Mouse (Mus musculus): Measurements from ENCODE around the gene Actb. TPM values are rescaled to one million over a fixed set of nuclear protein-coding genes. Genes with fewer than 3 reads are reported as not detected.
A peak's percentile ranks its signal among the peaks of the same experiment; 100 is the strongest.

Actb gene
- polyA plus RNA-seq, 1 experiment from 2014 or later, result 5,062 TPM

DNA sequence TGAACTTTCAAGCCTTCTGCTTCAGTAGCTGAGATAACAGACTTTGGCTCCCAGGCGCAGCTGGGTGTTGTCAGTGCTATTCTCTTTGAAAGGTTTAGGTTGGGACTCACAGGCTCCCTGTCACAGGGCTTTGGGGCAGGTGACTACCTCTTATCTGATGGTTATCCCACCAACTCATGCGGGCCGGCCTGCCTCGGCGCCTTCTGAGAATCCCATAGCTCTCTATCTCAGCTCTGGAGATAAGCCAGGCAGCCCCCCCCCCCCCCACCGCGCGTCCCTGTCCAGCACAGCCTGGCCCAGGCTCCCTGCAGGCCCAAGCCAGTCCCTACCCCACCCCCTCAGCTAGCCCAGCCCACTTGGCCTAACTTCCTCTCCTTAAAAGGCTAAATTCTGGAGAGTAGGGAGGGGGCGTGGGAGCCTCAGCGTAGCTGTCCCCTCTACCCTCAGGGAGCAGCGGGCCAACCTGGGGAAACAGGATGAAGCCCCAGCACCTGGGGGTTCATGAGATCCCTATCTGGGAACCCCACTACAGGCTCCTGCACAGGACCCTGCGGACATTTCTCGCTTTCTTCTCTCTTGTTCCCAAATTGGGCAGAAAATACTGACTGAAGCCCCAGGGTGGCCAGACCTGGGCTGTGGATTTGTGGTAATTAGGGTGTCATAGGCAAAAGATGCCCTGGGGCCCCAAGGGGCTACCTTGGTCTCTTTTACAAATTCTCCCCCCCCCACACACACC lies 19.8 kb upstream of the Actb start:
- Histone ChIP-seq H3K9me3 (replicated peaks; ENCODE audit: control insufficient read depth, low read length) (no peaks in the 10 kb centered on the region), H3K36me3 (ENCODE audit: control insufficient read depth, insufficient read depth) (no peaks in the 10 kb centered on the region), H3K27me3 (ENCODE audit: control insufficient read depth, insufficient read depth, low read length) (no peaks in the 10 kb centered on the region), H3K4me2 (ENCODE audit: low read depth, low read length) (peak overlapping the region; percentile 49), H3K4me3 (ENCODE audit: low read length) (no peak overlapping the region; the same call in 1 of the 2 replicates), H3K9ac (ENCODE audit: low read length) (peak overlapping the region; percentile 55), H3K4me1 (ENCODE audit: control insufficient read depth, insufficient read depth, low read length) (peaks cover 39% of the 10 kb centered on the region), H3K27ac (ENCODE audit: low read length) (peak overlapping the region; percentile 88)
- peak; percentile 74 for ATAC-seq (replicated peaks; ENCODE audit: extremely low read depth, insufficient read depth, low FRiP score)
- WGBS, result 11% methylated on average over 11 of the region's 13 CpGs

DNA sequence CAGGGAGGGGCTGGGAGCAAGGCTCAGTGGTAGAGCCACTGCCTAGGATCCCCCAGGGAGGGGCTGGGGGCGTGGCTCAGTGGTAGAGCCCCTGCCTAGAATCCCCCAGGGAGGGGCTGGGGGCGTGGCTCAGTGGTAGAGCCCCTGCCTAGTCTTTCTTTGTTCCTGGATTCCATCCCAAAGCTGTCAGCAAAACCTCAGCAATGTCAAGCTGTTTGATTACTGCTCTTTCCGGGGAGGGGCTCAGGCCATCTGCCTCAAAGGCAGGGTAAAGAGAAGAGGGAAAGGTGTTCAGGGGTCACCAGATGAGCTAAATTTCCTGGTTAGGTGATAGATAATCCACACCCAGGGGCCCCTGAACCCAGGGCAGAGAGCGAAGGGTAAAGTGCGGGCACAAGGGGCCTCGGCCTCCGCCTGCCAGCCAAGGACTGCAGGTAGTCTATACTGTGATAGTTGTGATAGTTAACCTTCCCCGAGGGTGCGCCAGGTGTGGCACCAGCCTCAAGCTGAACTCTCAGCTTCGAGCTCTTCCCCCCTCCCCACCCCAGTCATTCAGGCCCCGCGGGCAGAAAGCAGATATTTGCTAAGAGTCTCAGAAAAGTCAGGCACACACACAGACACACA lies 17.9 kb upstream of the Actb start:
- WGBS, result 69% methylated on average over 12 of the region's 12 CpGs
- no peaks in the 10 kb centered on the region for H3K27me3 ChIP-seq (ENCODE audit: control insufficient read depth, insufficient read depth, low read length)
- peaks cover 44% of the 10 kb centered on the region for H3K4me1 ChIP-seq (ENCODE audit: control insufficient read depth, insufficient read depth, low read length)
- no peak overlapping the region for H3K4me3 ChIP-seq (ENCODE audit: low read length)
- H3K9me3 ChIP-seq (replicated peaks; ENCODE audit: control insufficient read depth, low read length), result no peaks in the 10 kb centered on the region
- no peak overlapping the region for H3K4me2 ChIP-seq (ENCODE audit: low read depth, low read length)
- H3K9ac ChIP-seq (ENCODE audit: low read length), result no peak overlapping the region
- H3K27ac ChIP-seq (ENCODE audit: low read length), result no peak overlapping the region
- ATAC-seq (replicated peaks; ENCODE audit: extremely low read depth, insufficient read depth, low FRiP score), result no peak
- no peaks in the 10 kb centered on the region for H3K36me3 ChIP-seq (ENCODE audit: control insufficient read depth, insufficient read depth)

DNA sequence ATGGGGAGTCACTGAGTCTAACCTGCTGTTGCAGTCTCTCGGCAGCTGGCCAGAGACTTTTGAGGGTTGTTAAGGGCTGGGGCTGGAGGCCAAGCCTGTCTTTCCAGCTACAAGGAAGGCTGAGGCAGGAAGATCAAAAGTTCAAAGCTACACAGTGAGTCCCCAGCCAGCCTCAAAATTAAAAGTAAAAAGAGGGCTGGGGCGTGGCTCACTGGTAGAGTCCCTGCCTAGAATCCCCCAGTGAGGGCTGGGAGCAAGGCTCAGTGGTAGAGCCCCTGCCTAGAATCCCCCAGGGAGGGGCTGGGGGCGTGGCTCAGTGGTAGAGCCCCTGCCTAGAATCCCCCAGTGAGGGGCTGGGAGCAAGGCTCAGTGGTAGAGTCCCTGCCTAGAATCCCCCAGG lies 17.2 kb upstream of the Actb start:
- Histone ChIP-seq H3K36me3 (ENCODE audit: control insufficient read depth, insufficient read depth) (no peaks in the 10 kb centered on the region), H3K9ac (ENCODE audit: low read length) (no peak overlapping the region), H3K27me3 (ENCODE audit: control insufficient read depth, insufficient read depth, low read length) (no peaks in the 10 kb centered on the region), H3K4me2 (ENCODE audit: low read depth, low read length) (no peak overlapping the region), H3K27ac (ENCODE audit: low read length) (no peak overlapping the region), H3K4me1 (ENCODE audit: control insufficient read depth, insufficient read depth, low read length) (peaks cover 43% of the 10 kb centered on the region), H3K4me3 (ENCODE audit: low read length) (no peak overlapping the region), H3K9me3 (replicated peaks; ENCODE audit: control insufficient read depth, low read length) (no peaks in the 10 kb centered on the region)
- ATAC-seq (replicated peaks; ENCODE audit: extremely low read depth, insufficient read depth, low FRiP score), result no peak
- 84% methylated on average over 3 of the region's 3 CpGs for WGBS

DNA sequence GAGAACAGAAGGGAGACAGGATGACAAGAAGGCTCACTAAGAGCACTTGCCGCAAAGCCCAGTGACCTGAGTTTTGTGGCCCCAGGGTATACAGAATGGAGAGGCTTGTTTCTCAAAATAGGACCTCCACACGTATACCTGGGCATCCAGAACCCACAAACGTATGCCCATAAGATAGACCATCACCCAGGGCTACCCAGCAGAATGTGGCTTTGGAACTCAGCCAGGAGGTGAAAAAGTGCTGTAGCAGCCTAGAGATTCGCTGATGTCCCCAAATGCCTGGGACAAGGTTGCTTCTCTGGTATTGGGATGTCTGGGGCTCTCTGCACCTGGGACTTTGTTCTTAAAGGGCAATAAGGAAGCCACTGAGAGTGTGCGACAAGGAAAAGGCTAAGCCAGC lies 15.7 kb upstream of the Actb start:
- WGBS, result 76% methylated on average over 5 of the region's 5 CpGs
- Histone ChIP-seq H3K9ac (ENCODE audit: low read length) (no peak overlapping the region), H3K9me3 (replicated peaks; ENCODE audit: control insufficient read depth, low read length) (no peaks in the 10 kb centered on the region), H3K27me3 (ENCODE audit: control insufficient read depth, insufficient read depth, low read length) (no peaks in the 10 kb centered on the region), H3K4me1 (ENCODE audit: control insufficient read depth, insufficient read depth, low read length) (peaks cover 37% of the 10 kb centered on the region), H3K4me3 (ENCODE audit: low read length) (no peak overlapping the region), H3K4me2 (ENCODE audit: low read depth, low read length) (no peak overlapping the region), H3K36me3 (ENCODE audit: control insufficient read depth, insufficient read depth) (no peaks in the 10 kb centered on the region), H3K27ac (ENCODE audit: low read length) (no peak overlapping the region)
- no peak for ATAC-seq (replicated peaks; ENCODE audit: extremely low read depth, insufficient read depth, low FRiP score)

DNA sequence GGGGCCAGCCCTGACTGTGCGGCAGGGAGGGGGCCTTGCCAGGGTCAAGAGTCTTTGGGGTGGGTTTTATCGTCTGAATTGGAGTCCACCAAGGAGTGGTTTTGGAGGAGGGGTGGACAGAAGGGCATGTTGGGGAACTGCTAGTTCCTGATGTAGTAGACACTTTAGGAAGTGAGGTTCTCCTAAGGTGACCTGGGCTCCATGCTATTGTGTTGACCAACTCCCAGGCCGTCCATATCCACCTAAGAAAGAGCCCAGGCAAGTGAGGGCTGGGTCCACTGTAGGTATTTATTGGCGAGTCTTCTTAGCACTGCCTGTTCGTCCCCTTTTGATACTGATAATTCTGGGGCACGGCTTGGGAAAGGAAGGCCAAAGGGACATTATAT lies 14.5 kb upstream of the Actb start:
- Histone ChIP-seq H3K9me3 (replicated peaks; ENCODE audit: control insufficient read depth, low read length) (no peaks in the 10 kb centered on the region), H3K4me2 (ENCODE audit: low read depth, low read length) (peak overlapping the region; percentile 32), H3K9ac (ENCODE audit: low read length) (no peak overlapping the region), H3K4me3 (ENCODE audit: low read length) (no peak overlapping the region), H3K27ac (ENCODE audit: low read length) (peak overlapping the region; percentile 86), H3K4me1 (ENCODE audit: control insufficient read depth, insufficient read depth, low read length) (peaks cover 26% of the 10 kb centered on the region), H3K27me3 (ENCODE audit: control insufficient read depth, insufficient read depth, low read length) (no peaks in the 10 kb centered on the region), H3K36me3 (ENCODE audit: control insufficient read depth, insufficient read depth) (no peaks in the 10 kb centered on the region)
- no peak for ATAC-seq (replicated peaks; ENCODE audit: extremely low read depth, insufficient read depth, low FRiP score)
- 46% methylated on average over 6 of the region's 6 CpGs for whole genome bisulfite sequencing

DNA sequence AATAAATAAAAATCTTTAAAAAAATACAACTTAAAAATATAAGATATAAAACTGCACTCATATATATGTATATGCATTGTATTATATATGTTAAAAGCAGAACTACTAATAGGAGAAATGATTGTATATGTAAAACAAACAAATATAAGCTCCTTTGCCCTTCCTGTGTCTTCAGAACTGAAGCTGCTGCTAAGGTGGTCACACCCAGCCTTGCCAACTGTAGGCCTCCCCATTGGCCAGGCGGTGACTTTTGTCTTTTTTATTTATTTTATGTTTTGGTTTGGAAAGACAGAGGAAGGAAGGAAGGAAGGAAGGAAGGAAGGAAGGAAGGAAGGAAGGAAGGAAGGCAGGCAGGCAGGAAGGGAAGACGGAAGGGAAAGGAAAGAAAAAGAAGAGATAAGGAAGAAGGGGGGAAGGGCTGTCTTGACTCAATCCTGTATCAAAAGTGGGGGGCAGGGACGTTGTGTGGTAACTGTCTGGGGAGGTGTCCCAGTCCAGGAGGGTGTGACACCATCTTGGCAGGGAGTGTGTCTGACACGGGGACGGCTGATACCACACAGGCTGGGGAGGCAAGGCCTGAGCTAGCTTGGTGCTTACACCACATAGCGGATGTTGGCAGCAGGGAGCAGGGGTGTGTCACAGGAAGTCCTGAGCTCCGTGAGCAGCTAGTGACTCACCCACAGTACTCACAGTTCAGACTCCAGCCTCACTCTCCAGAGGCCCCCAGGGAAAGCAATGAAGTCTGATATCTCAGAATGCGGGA lies 13.9 kb upstream of the Actb start:
- H3K4me1 ChIP-seq (ENCODE audit: control insufficient read depth, insufficient read depth, low read length), result peaks cover 20% of the 10 kb centered on the region
- H3K27ac ChIP-seq (ENCODE audit: low read length), result peak overlapping the region; percentile 86
- H3K36me3 ChIP-seq (ENCODE audit: control insufficient read depth, insufficient read depth), result no peaks in the 10 kb centered on the region
- 20% methylated on average over 8 of the region's 8 CpGs for WGBS
- H3K4me2 ChIP-seq (ENCODE audit: low read depth, low read length), result peak overlapping the region; percentile 32
- H3K9me3 ChIP-seq (replicated peaks; ENCODE audit: control insufficient read depth, low read length), result no peaks in the 10 kb centered on the region
- peak; percentile 88 for ATAC-seq (replicated peaks; ENCODE audit: extremely low read depth, insufficient read depth, low FRiP score)
- no peak overlapping the region for H3K4me3 ChIP-seq (ENCODE audit: low read length)
- H3K9ac ChIP-seq (ENCODE audit: low read length), result no peak overlapping the region
- H3K27me3 ChIP-seq (ENCODE audit: control insufficient read depth, insufficient read depth, low read length), result no peaks in the 10 kb centered on the region

DNA sequence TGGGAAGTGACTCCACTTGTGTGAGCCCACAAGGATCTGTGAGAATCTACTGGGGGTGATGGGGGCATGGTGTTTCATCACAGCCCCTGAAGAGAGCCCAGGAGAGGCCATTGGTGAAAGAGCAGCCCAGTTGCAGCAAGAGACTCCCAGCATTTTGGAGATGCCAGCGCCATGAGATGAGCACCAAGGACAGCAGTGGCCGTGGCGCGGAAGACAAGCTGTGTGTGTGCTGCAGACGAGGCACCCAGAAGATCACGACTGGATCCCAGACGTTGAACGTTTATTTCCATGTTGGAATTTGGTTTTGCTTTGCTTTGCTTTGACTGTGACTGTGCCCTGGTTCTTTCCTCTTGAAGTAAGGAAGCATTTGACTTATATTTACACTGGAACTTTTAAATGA lies 10.8 kb upstream of the Actb start:
- no peak overlapping the region for H3K9ac ChIP-seq (ENCODE audit: low read length)
- H3K4me1 ChIP-seq (ENCODE audit: control insufficient read depth, insufficient read depth, low read length), result peaks cover 15% of the 10 kb centered on the region
- WGBS, result 89% methylated on average over 8 of the region's 8 CpGs
- H3K27ac ChIP-seq (ENCODE audit: low read length), result no peak overlapping the region
- no peak for ATAC-seq (replicated peaks; ENCODE audit: extremely low read depth, insufficient read depth, low FRiP score)
- no peak overlapping the region for H3K4me3 ChIP-seq (ENCODE audit: low read length)
- no peaks in the 10 kb centered on the region for H3K9me3 ChIP-seq (replicated peaks; ENCODE audit: control insufficient read depth, low read length)
- H3K36me3 ChIP-seq (ENCODE audit: control insufficient read depth, insufficient read depth), result no peaks in the 10 kb centered on the region
- no peaks in the 10 kb centered on the region for H3K27me3 ChIP-seq (ENCODE audit: control insufficient read depth, insufficient read depth, low read length)
- no peak overlapping the region for H3K4me2 ChIP-seq (ENCODE audit: low read depth, low read length)

DNA sequence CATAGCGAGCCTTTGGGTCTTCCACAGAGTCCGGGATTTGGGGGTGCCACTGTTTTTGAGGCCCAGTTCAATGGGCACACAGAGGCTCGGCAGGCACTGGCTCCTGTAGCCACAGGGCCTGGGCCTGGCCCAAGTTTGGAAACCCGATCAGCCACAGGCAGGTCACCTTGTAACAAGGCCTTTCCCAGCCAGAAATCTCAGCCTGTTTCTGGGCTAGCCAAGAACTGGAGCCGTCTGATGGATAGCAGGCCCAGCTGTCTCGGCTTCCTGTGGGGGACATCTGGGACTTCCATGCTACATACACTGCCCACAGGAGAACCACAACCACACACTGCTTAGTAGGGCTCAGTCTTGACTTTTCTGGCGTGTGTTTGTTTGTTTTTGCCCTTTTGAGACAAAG lies 10.0 kb upstream of the Actb start:
- Histone ChIP-seq H3K4me3 (ENCODE audit: low read length) (no peak overlapping the region), H3K27me3 (ENCODE audit: control insufficient read depth, insufficient read depth, low read length) (no peaks in the 10 kb centered on the region), H3K27ac (ENCODE audit: low read length) (no peak overlapping the region), H3K9ac (ENCODE audit: low read length) (no peak overlapping the region), H3K4me1 (ENCODE audit: control insufficient read depth, insufficient read depth, low read length) (peaks cover 11% of the 10 kb centered on the region), H3K9me3 (replicated peaks; ENCODE audit: control insufficient read depth, low read length) (no peaks in the 10 kb centered on the region), H3K36me3 (ENCODE audit: control insufficient read depth, insufficient read depth) (no peaks in the 10 kb centered on the region), H3K4me2 (ENCODE audit: low read depth, low read length) (no peak overlapping the region)
- 61% methylated on average over 7 of the region's 7 CpGs for WGBS
- ATAC-seq (replicated peaks; ENCODE audit: extremely low read depth, insufficient read depth, low FRiP score), result no peak

DNA sequence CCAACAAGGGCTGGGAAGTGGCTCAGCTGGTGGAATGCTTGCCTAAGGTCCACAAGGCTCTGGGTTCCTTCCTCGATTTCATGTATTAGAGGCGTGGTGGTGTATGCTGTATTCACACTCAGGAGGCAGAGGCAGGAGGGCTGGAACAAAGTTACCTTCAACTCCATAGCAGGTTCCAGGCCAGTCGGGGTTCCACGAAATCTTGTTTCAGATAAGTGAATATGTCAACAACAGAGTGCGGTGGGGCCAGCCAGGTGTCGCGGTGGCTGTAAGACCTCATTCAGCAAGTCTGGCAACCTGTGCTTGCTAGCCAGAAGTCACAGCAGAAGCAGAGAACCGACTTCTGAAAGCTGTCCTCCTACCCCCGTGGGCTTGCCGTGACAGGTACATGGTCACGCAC lies 8.7 kb upstream of the Actb start:
- no peak overlapping the region; the same call in 1 of the 2 replicates for H3K9ac ChIP-seq (ENCODE audit: low read length)
- WGBS, result 70% methylated on average over 11 of the region's 11 CpGs
- no peaks in the 10 kb centered on the region for H3K36me3 ChIP-seq (ENCODE audit: control insufficient read depth, insufficient read depth)
- no peak overlapping the region for H3K27ac ChIP-seq (ENCODE audit: low read length)
- no peaks in the 10 kb centered on the region for H3K9me3 ChIP-seq (replicated peaks; ENCODE audit: control insufficient read depth, low read length)
- no peak for ATAC-seq (replicated peaks; ENCODE audit: extremely low read depth, insufficient read depth, low FRiP score)
- H3K4me3 ChIP-seq (ENCODE audit: low read length), result no peak overlapping the region
- no peak overlapping the region for H3K4me2 ChIP-seq (ENCODE audit: low read depth, low read length)
- H3K27me3 ChIP-seq (ENCODE audit: control insufficient read depth, insufficient read depth, low read length), result no peaks in the 10 kb centered on the region
- H3K4me1 ChIP-seq (ENCODE audit: control insufficient read depth, insufficient read depth, low read length), result peaks cover 2% of the 10 kb centered on the region

Data from heart, embryonic 16.5 days (tissue).